Mouse (Mus musculus) urinary bladder, postnatal 4 days (tissue): ENCODE measurements around the gene Btnl4.
"Not testable (repeated sequence)": the region's sequence is repeated elsewhere in the genome, so short reads cannot be mapped to it uniquely, and the experiment has no call there.

ENCODE experiments used
- DNase-seq, 2 experiments: peaks; one replicate each; pipeline ENCODE4 v3.0.0; 2021 to 2022; ENCODE audit warnings: low spot score in 2 of 2

Btnl4 gene

DNA sequence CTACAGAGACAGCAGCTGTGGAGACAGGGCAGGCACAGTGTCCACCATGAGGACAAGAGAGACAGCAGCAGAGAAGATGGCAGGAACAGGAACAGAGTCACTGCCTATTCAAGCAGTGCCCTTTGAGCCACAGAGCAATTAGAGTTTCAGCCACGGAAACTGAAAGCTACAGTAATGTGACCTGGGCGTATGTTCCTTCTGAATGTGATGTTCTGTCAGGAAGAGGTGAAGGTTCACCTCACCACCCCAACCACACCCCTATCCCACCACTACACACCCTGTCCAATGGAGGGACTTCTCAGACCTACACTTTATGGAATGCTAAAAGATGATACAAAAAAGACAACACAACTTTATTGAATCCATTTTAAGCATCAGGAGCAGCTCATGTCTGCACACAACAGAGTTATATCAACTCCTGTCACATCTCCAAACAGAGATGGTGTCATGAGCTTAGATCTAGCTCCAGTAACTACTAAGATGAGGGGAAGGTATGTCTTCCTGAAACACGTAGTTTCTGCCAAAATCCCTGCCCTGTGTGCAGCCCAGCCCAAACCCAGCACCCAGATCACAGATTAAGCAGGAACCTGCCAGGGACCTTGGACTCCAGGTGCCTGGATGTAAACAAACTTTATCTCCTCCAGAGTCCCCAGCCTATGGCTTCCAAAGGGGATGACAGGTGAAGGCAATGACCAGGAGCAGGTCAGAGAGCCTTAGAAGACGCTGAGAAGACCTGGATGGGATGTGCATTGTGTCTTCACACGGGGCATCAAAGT, at the start of gene Btnl4:
TSS of gene Btnl4 (minus strand) at position 81 of the 776 bp plus-strand sequence.
- DNase-seq = not testable (repeated sequence)

DNA sequence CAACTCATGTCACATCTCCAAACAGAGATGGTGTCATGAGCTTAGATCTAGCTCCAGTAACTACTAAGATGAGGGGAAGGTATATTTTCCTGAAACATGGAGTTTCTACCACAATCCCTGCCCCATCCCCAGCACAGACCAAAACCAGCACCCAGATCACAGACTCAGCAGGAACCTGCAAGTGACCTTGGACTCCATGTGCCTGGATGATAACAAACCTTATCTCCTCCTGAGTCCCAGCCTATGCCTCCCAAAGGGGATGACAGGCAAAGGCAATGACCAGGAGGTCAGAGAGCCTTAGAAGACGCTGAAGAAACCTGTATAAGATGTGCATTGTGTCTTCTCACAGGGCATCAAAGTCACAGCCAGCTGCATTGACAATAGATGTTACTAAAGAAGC, 41.9 kb upstream of the Btnl4 start:
- peak in 1 of 2 experiments; percentile 54 for DNase-seq

DNA sequence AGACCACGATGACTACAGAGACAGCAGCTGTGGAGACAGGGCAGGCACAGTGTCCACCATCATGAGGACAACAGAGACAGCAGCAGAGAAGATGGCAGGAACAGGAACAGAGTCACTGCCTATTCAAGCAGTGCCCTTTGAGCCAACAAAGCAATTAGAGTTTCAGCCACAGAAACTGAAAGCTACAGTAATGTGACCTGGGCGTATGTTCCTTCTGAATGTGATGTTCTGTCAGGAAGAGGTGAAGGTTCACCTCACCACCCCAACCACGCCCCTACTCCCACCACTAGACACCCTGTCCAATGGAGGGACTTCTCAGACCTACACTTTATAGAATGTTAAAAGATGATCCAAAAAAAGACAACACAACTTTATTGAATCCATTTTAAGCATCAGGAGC, 41.5 kb upstream of the Btnl4 start:
- DNase-seq = peak in 1 of 2 experiments; percentile 0

DNA sequence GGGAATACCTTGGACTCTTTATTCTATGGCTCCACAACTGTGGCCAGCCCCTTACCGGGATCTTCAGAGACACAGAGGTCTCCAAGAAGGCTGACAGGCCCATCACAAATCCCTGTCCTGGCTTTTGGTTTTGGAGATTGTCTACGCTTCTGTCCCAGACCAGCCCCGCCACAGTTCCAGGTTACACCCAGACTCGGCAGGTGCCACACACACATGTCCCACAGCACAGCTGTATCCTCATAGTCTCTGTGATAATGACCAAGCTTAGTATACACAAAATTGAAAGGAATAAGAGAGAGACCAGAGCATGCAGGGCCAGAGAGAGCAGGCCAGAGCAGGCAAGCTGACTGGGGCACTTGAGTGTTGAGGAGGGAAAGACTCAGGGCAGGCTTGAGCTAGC, 40.7 kb upstream of the Btnl4 start:
- peak in 1 of 2 experiments; percentile 49 for DNase-seq

DNA sequence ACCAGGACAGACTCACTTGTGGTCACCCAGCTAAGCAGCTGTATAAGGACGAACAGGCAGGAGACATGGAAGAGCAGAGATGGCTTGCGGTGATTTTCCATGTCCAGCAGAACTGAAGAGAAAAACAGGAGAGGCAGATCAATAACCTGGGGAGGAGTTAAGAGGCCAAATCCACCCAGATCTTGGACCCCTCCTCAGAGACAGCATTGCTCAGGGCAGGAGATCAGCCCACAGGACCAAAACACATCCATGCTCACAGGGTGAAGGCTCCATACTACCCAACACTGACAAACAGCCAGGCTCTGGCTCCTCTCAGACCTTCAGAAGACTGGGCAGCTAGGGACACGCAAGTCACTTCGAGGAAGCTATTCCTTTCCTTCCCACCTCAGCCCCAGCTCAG, 40.1 kb upstream of the Btnl4 start, which contains the start of gene Btnl6:
TSS of gene Btnl6 (minus strand) at position 101 of the 400 bp plus-strand sequence.
- DNase-seq = peak in 1 of 2 experiments; percentile 34

DNA sequence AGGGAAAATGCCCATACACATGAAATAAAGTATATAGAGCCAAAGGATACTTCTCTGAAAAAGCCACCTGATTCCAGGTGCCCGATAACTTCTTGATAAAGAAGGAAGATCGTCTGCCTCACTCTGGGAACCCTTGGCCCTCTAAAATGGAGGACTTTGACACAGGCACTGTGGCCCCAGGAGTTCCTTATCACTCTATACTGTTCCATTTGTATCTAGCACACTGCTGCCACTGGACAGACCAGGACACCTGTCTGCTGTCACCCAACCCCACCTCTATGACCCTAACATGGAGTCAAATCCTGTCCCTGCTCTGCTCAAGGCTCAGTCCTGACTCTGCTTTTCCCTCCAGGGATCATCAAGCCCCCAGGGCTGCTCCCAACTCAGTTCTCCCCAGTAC, 39.4 kb upstream of the Btnl4 start:
- DNase-seq = peak in 1 of 2 experiments; percentile 16

DNA sequence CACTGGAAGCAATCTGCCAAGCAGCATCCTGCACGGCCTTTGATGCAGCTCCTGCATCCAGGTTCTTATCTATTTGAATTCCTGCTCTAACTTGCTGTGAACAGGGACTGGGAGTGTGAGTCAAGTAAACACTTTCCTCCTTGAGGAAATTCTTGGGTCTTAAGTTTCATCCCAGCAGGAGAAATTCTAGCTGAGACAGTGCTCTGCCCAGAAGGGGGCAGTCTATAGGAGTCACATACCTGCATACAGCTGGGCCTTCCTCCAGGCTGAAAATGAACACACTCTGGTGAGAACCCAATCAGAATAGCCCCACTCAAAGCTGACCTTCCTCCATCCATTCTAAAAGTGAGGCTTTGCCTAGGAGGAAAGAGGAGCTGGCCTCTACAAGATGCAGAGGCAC, 34.6 kb upstream of the Btnl4 start:
- peak in 1 of 2 experiments; percentile 14 for DNase-seq

DNA sequence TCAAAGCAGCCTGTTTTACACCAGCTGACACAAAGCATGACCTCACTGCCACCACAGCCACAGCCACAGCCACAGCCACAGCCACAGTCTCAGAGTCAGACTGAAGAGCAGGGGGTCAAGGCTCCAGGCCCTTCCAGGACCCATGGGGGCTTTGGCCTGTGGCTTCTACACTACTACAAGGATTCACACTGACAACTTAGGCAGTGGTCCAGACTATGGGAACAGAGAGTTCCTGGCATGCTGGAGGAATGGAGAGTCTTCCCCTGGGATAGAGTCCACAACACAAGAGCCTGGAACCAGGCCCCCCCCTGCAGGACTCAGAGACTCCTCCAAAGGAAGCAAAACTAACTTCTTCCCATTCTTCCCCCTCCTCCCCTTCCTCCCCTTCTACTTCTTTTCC, 30.5 kb upstream of the Btnl4 start:
- DNase-seq = no peak

DNA sequence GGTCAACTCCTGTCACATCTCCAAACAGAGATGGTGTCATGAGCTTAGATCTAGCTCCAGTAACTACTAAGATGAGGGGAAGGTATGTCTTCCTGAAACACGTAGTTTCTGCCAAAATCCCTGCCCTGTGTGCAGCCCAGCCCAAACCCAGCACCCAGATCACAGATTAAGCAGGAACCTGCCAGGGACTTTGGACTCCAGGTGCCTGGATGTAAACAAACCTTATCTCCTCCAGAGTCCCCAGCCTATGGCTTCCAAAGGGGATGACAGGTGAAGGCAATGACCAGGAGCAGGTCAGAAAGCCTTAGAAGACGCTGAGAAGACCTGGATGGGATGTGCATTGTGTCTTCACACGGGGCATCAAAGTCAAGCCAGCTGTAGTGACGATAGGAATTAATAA, 20.6 kb upstream of the Btnl4 start:
- not testable (repeated sequence) for DNase-seq

DNA sequence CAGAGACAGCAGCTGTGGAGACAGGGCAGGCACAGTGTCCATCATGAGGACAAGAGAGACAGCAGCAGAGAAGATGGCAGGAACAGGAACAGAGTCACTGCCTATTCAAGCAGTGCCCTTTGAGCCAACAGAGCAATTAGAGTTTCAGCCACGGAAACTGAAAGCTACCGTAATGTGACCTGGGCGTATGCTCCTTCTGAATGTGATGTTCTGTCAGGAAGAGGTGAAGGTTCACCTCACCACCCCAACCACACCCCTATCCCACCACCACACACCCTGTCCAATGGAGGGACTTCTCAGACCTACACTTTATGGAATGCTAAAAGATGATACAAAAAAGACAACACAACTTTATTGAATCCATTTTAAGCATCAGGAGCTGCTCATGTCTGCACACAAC, 20.2 kb upstream of the Btnl4 start:
- not testable (repeated sequence) for DNase-seq

DNA sequence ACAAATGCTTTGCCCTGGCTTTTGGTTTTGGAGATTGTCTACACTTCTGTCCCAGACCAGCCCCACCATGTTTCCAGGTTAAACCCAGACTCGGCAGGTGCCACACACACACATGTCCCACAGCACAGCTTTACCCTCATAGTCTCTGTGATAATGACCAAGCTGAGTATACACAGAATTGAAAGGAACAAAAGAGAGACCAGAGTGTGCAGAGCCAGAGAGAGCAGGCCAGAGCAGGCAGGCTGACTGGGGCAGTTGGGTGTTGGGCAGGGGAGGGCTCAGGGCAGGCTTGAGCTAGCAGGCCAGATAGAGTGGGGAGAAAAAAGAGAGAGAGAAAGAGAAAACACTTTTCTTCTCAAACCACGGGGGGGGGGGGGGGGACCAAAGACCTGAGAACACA, 19.4 kb upstream of the Btnl4 start:
- no peak for DNase-seq

DNA sequence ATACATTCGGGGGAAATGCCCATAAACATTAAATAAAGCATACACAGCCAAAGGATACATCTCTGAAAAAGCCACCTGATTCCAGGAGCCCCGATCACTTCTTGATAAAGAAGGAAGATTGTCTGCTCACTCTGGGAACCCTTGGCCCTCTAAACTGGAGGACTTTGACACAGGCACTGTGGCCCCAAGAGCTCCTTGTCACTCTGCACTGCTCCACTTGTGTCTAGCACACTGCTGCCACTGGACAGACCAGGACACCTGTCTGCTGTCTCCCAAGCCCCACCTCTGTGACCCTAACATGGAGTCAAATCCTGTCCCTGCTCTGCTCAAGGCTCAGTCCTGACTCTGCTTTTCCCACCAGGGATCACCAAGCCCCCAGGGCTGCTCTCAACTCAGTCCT, 18.0 kb upstream of the Btnl4 start:
- DNase-seq = not testable (repeated sequence)

DNA sequence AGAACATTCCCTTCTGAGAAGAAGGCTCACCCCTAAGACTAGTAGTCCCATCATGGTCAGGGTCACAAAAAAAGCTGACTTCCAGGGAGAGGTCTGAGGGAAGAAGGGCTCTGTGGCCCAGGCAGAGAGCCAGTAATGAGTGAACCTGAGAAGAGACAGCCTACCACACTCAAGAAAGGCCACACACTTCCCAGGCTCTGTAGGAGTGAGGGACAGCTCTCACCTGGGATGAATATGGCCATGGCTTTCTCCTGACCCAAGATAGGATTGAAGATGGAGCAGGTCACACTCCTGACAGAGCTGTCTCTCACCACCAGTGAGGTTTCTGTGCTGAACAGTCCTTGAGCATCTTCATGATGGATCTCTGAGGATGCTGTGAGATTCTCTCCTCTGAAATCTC, 15.7 kb upstream of the Btnl4 start:
- no peak for DNase-seq

DNA sequence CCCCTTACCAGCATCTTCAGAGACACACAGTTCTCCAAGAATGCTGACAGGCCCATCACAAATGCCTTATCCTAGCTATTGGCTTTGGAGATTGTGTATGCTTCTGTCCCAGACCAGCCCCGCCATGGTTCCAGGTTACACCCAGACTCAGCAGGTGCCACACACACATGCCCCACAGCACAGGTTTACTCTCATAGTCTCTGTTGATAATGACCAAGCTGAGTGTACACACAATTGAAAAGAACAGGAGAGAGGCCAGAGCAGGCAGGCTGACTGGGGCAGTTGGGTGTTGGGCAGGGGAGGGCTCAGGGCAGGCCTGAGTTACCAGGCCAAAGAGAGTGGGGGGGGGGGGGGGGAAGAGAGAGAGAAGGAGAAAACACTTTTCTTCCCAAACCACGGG, 691 bp downstream of the Btnl4 start:
- DNase-seq = no peak

DNA sequence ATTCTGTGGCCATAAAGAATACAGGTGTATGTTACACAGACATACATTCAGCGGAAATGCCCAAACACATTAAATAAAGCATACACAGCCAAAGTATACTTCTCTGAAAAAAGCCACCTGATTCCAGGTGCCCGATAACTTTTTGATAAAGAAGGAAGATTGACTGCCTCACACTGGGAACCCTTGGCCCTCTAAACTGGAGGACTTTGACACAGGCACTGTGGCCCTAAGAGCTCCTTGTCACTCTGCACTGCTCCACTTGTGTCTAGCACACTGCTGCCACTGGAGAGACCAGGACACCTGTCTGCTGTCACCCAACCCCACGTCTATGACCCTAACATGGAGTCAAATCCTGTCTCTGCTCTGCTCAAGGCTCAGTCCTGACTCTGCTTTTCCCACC, 2.1 kb downstream of the Btnl4 start:
- DNase-seq = no peak

DNA sequence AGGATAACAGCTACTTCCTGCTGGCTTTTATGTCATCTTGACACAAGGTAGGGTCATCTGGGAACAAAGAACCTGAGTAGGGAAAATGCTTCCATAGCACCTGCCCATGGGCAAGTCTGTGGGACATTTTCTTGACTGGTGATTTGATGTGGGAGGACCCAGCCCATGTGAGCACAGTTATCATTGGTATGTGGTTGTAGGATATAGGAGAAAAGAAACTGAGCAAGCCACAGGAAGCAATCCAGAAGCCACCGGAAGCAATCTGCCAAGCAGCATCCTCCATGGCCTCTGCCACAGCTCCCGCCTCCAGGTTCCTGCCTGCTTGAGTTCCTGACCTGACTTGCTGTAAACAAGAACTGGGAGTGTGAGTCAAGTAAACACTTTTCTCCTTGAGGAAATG, 6.6 kb downstream of the Btnl4 start:
- DNase-seq = no peak

DNA sequence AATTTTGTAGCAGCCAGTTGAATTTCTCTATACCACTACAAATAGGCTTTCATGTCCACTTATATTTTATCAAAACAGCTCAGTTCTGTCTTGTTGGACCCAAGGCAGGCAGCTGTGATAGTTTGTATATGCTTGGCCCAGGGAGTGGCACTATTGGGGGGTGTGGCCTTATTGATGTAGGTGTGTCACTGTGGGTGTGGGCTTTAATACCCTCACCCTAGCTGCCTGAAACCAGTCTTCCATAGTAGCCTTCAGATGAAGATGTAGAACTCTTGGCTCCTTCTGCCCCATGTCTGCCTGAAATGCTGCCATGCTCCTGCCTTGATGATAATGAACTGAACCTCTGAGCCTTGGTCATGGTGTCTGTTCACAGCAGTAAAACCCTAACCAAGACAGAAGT, 11.2 kb downstream of the Btnl4 start:
- not testable (repeated sequence) for DNase-seq

DNA sequence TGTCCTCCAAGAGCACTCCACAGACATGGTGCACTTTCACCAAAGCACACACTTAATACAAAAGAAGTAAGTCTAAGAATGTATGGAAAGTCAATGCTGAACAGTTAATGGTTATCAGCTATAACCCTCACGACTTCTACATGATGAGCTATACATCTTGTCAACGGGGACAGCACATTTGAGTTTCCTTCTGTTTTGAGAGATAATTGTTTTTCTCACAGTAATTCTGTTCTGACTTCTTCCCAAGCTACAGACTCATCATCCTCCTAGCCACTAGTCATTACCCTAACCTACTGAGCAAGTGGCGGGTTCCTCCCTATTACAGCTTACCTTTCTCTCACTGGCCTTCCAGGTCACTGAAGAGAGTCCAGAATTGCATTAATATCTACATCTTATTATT, 17.9 kb downstream of the Btnl4 start:
- DNase-seq = no peak

DNA sequence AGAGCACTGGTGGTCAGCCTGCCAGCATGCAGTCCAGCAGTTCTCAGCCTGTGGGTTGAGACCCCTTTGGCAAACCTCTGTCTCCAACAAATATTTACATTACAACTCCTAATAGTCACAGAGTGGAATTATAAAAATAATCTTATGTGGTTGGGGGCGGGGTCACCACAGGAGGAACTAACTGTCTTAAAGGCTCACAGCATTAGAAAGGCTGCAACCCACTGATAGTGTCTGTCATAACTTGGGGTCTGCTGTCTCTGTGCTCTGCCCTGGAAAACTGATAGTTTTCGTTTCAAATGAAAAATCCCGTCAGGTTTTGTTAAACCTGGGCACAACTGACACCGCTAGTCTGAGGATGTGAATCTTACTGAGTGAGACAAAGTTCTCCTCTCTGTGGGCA, 19.4 kb downstream of the Btnl4 start:
- no peak for DNase-seq

DNA sequence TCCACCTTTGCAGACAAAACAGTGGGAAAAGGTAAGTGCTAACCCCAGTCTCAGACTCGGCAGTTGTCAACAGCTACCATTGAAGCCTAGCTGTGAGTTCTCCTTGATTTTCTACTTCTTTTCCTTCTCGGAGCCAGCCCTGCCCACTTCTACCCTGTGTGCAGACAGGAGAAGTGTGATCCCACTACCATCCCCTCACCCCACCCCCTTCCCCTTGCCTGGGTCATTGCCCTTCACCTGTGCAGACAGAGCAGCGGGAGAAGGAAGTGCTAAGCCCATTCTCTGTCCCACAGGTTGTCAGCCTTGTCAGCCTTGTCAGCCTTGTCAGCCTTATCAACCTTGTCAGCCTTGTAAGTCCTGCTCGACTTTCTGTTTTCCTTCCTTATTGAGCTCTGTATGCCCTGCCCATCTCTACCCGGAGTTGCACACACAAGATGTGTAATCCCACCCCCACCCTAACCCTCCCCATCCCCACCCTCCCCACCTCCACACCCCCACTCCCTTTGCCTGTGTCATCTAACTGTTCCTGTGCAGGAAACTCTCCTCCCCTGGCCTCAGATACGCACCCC, 28.6 kb downstream of the Btnl4 start:
- DNase-seq = no peak

DNA sequence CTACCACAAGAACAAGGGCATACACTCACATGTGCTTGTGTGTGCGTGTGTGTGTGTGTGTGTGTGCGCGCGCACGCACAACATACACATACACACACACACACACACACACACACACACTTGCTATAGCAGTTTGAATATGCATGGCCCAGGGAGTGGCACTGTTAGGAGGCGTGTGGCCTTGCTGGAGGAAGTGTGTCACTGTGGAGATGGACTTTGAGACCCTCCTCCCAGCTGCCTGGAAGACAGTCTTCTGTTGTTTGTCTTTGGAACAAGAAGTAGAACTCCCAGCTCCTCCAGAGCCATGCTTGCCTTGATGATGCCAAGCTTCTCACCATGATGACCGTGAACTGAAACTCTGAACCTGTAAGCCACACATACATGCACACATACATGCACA, 35.1 kb downstream of the Btnl4 start:
- DNase-seq = no peak

DNA sequence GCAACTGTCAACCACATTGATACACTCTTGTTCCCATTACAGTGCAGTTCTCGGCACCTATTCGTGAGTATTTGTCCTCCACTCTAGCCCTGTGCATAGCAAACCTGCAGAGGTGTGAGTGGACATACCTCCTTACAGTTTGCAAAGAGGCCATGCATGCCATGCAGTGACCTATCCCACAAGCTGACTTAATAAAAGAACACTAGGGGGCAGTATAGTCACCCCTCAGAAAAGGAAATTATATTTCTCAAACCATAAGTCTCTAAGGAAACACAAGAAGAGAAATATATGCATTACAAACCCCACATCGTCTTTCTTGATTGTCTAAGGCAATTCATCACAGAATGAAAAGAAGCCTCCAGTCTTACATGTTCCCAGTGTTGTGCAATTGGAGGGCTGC, 37.3 kb downstream of the Btnl4 start:
- no peak for DNase-seq

DNA sequence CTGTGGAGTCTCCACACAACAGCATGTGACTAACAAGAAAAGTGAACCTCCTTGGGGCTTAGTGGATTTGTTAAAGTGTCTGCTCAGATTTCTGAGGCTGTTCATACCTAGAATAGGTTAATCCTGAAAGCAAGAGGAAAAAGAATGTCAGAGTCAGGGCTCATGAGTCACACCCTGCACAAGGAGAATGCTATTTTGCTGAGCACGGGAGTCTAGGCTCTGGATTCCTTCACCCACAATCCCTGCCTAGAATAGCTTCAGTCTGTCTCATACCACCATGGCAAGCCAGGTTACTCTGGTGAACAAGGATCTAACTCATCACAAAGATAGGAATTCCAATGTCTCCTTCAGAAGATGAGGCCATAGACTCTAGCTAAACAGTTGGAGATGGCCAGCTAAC, 38.5 kb downstream of the Btnl4 start:
- no peak for DNase-seq

DNA sequence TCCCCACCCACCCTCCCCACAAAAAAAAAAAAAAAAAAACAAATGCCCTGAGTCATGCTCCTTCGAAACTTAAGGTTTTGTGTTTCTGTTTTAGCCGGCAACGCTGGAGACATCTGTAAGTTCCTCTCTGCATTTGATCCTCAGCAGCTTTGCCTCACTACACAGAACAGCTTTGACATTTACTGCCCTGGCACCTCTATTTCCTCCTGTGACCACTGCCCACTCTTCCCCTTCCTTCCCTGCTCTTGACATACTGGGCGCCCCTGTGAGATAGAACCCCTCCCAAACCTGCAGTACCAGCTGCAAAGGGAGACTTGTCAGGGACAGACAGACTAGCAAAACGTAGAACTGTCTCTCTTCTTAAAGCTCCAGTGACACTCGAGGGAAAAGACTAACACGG, 39.5 kb downstream of the Btnl4 start:
- DNase-seq = no peak
